Mouse (Mus musculus) hindlimb bud, embryonic 11.5 days (tissue): ENCODE measurements at regions not wholly inside any gene's neighbourhood (a gene's known extent, or its start where the extent isn't known, plus 50 kb on each side); places are given as distances from the start of the nearest gene placed in this dataset.

Experiments used
- DNase-seq: peaks from one replicate; pipeline ENCODE4 v3.0.0-alpha.2; 2012; ENCODE audit warnings: low read depth, low spot score; ENCODE audit errors: extremely low spot score

DNA sequence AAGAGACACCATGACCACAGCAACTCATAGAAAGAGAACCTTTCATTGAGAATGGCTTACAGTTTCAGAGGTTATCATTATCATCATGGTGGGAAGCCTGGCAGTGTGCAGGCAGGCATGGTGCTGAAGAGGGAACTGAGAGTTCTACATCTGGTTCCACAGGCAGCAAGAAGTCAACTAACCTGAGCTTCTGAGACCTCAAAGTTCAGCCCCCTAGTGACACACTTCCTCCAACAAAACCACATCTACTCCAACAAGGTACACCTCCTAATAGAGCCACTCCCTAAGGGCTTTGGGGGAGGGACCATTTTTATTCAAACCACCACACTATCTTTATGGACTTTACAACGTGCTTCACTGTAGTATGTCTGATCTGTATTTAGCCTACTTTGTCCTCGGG lies 67.8 kb upstream of the Thy1 start:
- DNase-seq: no peak

DNA sequence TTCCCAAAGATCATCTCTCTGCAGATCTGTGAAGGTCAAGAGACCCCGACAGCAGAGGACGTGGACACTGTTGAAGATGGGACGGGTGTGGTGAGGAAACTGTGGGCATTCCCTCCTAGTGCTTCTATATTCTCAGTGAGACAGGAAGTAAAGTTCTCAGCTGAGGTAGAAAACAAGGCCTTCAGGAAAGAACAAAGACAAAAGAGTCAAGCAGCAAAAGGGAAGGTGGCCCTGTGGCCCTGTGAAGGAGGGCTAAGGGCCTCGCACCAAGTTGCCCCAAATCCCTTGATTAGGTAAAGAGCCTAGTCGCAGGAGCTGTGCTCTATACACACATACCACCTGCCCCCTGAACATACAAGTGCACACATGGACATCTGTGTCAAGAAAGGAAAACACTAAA lies 66.8 kb upstream of the Thy1 start:
- no peak for DNase-seq

- no peak for DNase-seq
These were observed 65.4 kb upstream of the Thy1 start for GRCm38 (mm10) chr9:43977773-43978172.

DNA sequence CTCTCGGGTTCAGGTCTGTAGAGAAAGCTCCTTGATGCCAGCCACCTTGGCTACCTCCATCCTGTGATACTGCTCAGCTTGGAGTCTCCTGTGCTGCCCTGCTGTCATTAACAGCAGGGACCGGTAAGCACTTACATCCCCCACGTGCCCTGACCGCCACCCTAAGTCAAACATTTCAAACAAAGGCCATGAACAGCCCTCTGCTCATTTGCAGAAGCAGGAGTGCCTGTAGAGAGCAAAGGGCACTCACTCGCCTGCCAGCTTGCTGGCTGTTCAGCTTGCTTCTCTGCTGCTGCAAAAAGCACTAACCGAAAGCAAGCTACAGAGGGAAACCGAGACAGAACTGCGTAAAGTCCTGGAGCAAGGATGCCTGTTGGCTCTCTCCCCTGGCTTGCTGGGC lies 61.8 kb upstream of the Thy1 start:
- no peak for DNase-seq

GRCm38 (mm10) chr9:43982359-43982889 lies 60.8 kb upstream of the Thy1 start:
- no peak for DNase-seq

DNA sequence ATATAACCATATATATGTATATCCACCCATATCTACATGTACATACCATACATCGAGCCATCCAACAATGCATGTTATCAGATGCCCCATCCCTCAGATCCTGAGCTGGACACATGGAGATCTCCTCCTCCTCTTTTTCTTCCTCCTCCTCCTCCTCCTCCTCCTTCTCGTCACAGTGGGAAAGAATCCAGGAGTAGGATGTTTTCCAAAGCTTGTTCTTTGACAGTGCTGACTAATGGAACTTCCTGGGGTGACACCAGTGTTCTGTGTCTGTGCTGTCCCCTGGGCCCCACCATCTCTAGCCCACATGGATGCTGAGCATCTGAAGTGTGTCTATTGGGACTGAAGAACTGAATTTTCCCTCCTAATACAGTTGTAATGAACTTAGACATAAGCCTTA lies 60.0 kb upstream of the Thy1 start:
- no peak for DNase-seq

DNA sequence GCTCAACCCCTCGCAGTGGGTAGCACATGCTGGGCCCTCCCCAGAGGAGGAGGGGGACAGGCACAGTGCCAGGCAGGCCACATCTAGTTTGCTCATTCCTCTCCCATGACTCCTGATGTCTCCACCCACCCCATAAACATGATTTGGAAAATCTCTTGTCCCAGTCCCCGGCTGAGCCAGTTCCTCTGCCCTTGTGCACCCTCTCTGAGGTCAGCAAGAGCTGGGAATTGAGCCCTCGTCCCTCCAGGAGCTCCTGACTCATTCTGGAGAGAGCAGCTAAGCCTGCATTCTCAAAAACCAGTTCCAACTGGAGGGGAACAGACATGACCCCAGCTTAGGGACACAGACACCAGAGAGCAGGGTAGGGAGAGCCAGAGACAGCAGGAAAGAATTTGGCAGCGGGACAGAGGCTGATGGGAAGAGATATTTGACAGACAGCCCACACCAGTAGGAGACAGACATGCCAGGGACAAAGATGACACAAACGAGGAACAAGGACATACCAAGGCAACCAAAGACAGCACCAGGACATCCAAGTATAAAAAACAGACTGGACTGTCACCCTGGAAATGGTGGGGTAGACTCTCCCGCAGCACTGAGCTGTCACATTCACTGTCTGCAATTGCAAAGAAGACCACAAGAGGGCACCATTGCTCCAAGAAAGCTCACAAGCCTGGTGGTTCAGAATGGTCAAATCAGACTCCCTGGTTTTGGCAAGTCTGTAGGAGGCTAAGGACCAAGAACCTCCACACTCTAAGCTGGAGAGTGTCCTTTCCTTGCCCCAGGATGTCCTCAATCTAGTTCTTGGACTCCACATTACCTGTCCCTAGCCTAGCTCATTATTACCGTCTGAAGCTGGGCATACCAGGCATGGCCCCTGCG lies 58.8 kb upstream of the Thy1 start:
- peak; percentile 66 for DNase-seq

DNA sequence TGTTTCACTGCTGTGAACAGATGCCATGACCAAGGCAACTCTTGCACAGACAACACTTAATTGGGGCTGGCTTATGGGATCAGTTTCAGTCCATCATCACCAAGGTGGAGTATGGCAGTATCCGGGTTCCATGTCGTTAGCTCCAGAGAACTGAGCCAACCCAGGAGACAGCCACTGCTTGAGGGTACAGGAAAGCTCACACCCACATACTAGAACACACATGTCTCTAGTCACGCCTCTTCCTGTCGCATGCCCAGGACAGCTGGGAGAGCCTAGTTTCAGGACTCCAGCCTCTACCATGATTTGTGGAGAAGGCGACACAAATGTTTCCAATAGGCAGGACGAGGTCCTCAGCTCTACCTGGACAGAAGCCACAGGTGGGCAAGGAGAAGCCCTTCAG lies 55.2 kb upstream of the Thy1 start:
- DNase-seq: no peak

- no peak for DNase-seq
These were observed 54.0 kb upstream of the Thy1 start for GRCm38 (mm10) chr9:43988981-43989860.

DNA sequence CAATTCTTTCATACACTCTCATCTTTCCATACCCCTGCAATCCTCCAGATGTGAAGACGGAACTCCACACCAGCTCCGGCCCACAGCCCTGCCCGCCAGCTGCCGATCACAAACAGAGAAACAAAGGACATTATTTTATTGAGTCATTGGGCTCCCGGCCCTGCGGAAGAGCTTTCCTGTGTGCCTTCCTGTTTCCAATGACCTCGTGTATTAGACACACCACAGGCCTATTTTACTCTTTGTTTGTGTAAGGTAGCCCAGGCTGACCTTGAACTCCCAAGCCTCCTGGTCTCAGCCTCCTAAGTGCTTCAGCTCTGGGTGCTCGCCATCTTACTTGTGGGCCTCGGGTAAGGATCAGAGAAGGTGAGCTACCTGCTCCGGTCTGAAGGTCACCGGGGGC lies 53.1 kb upstream of the Thy1 start:
- no peak for DNase-seq

GRCm38 (mm10) chr9:43993221-43993976 lies 49.8 kb upstream of the Thy1 start:
- DNase-seq: peak; percentile 53
